Mouse (Mus musculus) liver, embryonic 15.5 days (tissue): ENCODE data around the gene Dio1. TPM values are rescaled to one million over a fixed set of nuclear protein-coding genes. Genes with fewer than 3 reads are reported as not detected.

Source experiments
- ATAC-seq: fragments of 200-750 bp; cut with Nextera tagmentation; 2 replicates; pipeline ENCODE4 v1.8.0; 2017; ENCODE audit warnings: moderate number of reproducible peaks, mild to moderate bottlenecking, moderate library complexity; ENCODE audit not compliant: insufficient read depth
- H3K27ac ChIP-seq: fragments of 300-500 bp; sonication (generic); replicated peaks from 2 replicates; pipeline ENCODE4 v1.5.1; 2015; ENCODE audit warnings: mild to moderate bottlenecking, inconsistent platforms
- H3K27me3 ChIP-seq: fragments of 300-500 bp; sonication (generic); 2 replicates; pipeline ENCODE4 v1.6.1; 2015; ENCODE audit warnings: mild to moderate bottlenecking, inconsistent platforms
- H3K36me3 ChIP-seq: fragments of 300-500 bp; sonication (generic); replicated peaks from 2 replicates; pipeline ENCODE4 v1.6.1; 2015; ENCODE audit warnings: moderate library complexity, mild to moderate bottlenecking, inconsistent platforms
- H3K4me1 ChIP-seq: fragments of 300-500 bp; sonication (generic); replicated peaks from 2 replicates; pipeline ENCODE4 v1.6.1; 2015; ENCODE audit warnings: inconsistent platforms
- H3K4me2 ChIP-seq: fragments of 300-500 bp; sonication (generic); 2 replicates; pipeline ENCODE4 v1.6.1; 2015; ENCODE audit warnings: moderate library complexity, mild to moderate bottlenecking, inconsistent platforms
- H3K4me3 ChIP-seq: fragments of 300-500 bp; sonication (generic); replicated peaks from 2 replicates; pipeline ENCODE4 v1.5.1; 2015; ENCODE audit warnings: mild to moderate bottlenecking, inconsistent platforms
- H3K9ac ChIP-seq: fragments of 300-500 bp; sonication (generic); 2 replicates; pipeline ENCODE4 v1.6.1; 2015; ENCODE audit warnings: moderate library complexity, mild to moderate bottlenecking, inconsistent platforms
- H3K9me3 ChIP-seq: fragments of 300-500 bp; sonication (generic); replicated peaks from 2 replicates; pipeline ENCODE4 v1.6.1; 2016; ENCODE audit warnings: inconsistent platforms
- WGBS: fragments of 180-500 bp; shearing (Covaris S2); methylation state at CpG from one replicate; pipeline ENCODE4 v1.1.7; 2015; ENCODE audit warnings: mixed read lengths; ENCODE audit not compliant: insufficient replicate concordance; 5-methylcytosine and 5-hydroxymethylcytosine counted together
- polyA plus RNA-seq: library from polyadenylated mRNA; unstranded; fragments of >200 nt; fragmentation: Nextera tagmentation; extraction: Ambion mirVana; gene quantifications from 2 replicates; pipeline ENCODE4 v1.2.1, GENCODE M21; 2015

Dio1 gene
- polyA plus RNA-seq, 1 experiment from 2014 or later = not detected

GRCm38 (mm10) chr4:107246040-107246439 lies 60.9 kb downstream of the Dio1 start:
- peaks cover 32% of the 10 kb centered on the region for H3K4me1 ChIP-seq
- no peak for ATAC-seq
- no peak overlapping the region for H3K27ac ChIP-seq
- 59% methylated on average over 1 of the region's 1 CpGs for WGBS
- no peaks in the 10 kb centered on the region for H3K9me3 ChIP-seq
- H3K36me3 ChIP-seq = peaks cover under 1% of the 10 kb centered on the region; the same call in 1 of the 2 replicates
- no peak overlapping the region for H3K4me3 ChIP-seq
- H3K9ac ChIP-seq = no peak overlapping the region
- H3K27me3 ChIP-seq = no peaks in the 10 kb centered on the region
- H3K4me2 ChIP-seq = no peak overlapping the region

GRCm38 (mm10) chr4:107245368-107245767 lies 61.6 kb downstream of the Dio1 start:
- H3K4me1 ChIP-seq = peaks cover 29% of the 10 kb centered on the region
- H3K36me3 ChIP-seq = peaks cover 7% of the 10 kb centered on the region
- no peak for ATAC-seq
- H3K27me3 ChIP-seq = no peaks in the 10 kb centered on the region
- no peak overlapping the region for H3K4me2 ChIP-seq
- no peak overlapping the region for H3K9ac ChIP-seq
- H3K9me3 ChIP-seq = no peaks in the 10 kb centered on the region
- 65% methylated on average over 2 of the region's 2 CpGs for WGBS
- H3K4me3 ChIP-seq = no peak overlapping the region
- no peak overlapping the region; the same call in 1 of the 2 replicates for H3K27ac ChIP-seq

GRCm38 (mm10) chr4:107243365-107244333 lies 63.3 kb downstream of the Dio1 start:
- H3K9ac ChIP-seq = no peak overlapping the region
- peaks cover 18% of the 10 kb centered on the region for H3K36me3 ChIP-seq
- WGBS = 79% methylated on average over 6 of the region's 6 CpGs
- no peak overlapping the region for H3K27ac ChIP-seq
- peaks cover 15% of the 10 kb centered on the region for H3K4me1 ChIP-seq
- H3K4me2 ChIP-seq = no peak overlapping the region
- no peaks in the 10 kb centered on the region for H3K27me3 ChIP-seq
- no peak for ATAC-seq
- H3K4me3 ChIP-seq = no peak overlapping the region
- no peaks in the 10 kb centered on the region for H3K9me3 ChIP-seq

Other genes starting within 250 kb of the Dio1 start
- gene Mrpl37, start 240.3 kb downstream of the Dio1 start, polyA plus RNA-seq = 48.8 and 50.1 TPM in 2 replicates
- 1.4 and 2.0 TPM in 2 replicates for gene Cyb5rl, start 240.2 kb downstream of the Dio1 start, polyA plus RNA-seq
- not detected in 2 replicates for gene Cdcp2, start 210.3 kb downstream of the Dio1 start, polyA plus RNA-seq
- 178 and 182 TPM in 2 replicates for gene Tmem59, start 128.8 kb downstream of the Dio1 start, polyA plus RNA-seq
- 11.9 and 14.4 TPM in 2 replicates for gene Tceanc2, start 128.1 kb downstream of the Dio1 start, polyA plus RNA-seq
- not detected in 2 replicates for gene Ldlrad1, start 98.0 kb downstream of the Dio1 start, polyA plus RNA-seq
- 13.7 and 14.3 TPM in 2 replicates for gene Lrrc42, start 53.6 kb downstream of the Dio1 start, polyA plus RNA-seq
- gene Hspb11, start 53.6 kb downstream of the Dio1 start, polyA plus RNA-seq = 5.8 and 6.9 TPM in 2 replicates
- gene Yipf1, start 7.2 kb upstream of the Dio1 start, polyA plus RNA-seq = 23.8 and 24.8 TPM in 2 replicates
- gene Ndc1, start 60.6 kb upstream of the Dio1 start, polyA plus RNA-seq = 14.2 and 14.3 TPM in 2 replicates
- 0.14 and 0.38 TPM in 2 replicates for gene Glis1, start 127.4 kb upstream of the Dio1 start, polyA plus RNA-seq